Mouse (Mus musculus): Measurements from ENCODE around the gene Pgf. TPM values are rescaled to one million over a fixed set of nuclear protein-coding genes. Genes with fewer than 3 reads are reported as not detected.

Pgf gene
- polyA plus RNA-seq, 1 experiment from 2014 or later, result 0.36 TPM

DNA sequence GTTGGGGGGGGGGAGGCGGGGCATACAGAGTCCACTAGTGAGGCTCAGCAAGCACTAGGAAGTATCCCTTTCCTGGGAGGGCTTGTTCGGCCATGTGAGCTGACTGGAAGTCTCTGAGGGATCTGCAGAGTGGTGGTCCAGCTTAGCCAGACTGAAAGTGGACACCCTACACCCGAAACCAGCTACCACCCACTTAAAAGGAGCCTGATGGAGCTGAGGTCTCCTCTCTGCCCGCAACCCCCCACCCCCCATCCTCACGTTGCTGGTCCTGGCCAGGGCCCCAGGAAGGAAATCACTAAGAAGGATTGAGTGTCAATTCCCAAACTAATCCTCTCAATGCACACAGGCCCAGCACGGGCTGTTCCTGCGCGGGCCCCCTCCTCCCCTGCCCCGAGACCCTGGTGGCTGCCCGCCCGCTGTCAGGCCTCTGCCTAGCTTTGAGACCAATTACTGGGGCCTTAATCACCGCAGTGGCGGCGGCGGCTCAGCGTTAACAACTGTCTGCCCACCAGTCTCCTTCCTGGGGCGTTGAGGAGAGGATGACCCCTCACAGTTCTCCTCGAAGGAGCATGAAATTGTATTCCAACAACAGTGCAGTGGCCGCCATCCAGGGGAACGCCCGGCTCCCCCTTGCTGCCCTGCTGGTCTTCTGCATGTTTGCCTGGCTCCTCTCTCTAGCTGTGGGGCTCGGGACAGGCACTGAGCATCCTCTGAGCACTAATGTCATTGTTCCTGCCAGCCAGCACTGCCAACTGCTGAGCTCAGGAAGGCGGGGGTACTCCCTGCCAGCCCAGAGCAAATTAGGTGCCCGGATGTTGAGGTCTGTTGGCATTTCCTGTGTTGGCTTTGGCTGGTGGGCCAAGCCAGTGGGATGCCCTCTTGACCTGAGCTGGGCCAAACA lies 23.6 kb upstream of the Pgf start:
- H3K4me2 ChIP-seq (ENCODE audit: low read depth, low read length), result no peak overlapping the region
- H3K9ac ChIP-seq (replicated peaks), result no peak overlapping the region
- H3K4me3 ChIP-seq (ENCODE audit: low read depth, low read length), result no peak overlapping the region
- H3K36me3 ChIP-seq (replicated peaks; ENCODE audit: insufficient read depth, low read length), result no peaks in the 10 kb centered on the region
- no peak for DNase-seq
- no peak for ATAC-seq
- 50% methylated on average over 24 of the region's 24 CpGs for WGBS (ENCODE audit: insufficient replicate concordance)
- TF ChIP-seq EP300 (IDR thresholded peaks at IDR 0.05; ENCODE audit: low read depth) (no peak), CTCF (IDR thresholded peaks at IDR 0.05; ENCODE audit: low read depth) (no peak)
- no peak overlapping the region for H3K27ac ChIP-seq (ENCODE audit: low read depth)
- no peaks in the 10 kb centered on the region for H3K9me3 ChIP-seq (ENCODE audit: low read length)
- no peaks in the 10 kb centered on the region for H3K4me1 ChIP-seq (ENCODE audit: insufficient read depth)
- H3K27me3 ChIP-seq (ENCODE audit: insufficient read depth, low read length), result no peaks in the 10 kb centered on the region

DNA sequence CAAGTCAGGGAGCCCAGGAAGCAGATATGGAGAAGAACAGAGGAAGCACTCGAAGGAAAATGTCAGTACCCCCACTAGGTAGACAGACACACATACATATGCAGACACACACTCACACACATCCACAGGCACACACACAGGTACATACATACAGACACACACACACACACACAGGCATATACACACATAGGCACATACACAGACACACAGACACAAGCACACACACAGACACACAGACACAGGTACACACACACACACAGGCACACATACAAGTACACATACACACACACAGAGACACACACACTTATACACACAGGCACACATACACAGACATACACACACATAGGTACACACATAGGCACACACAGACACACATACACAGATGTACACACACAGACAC lies 22.4 kb upstream of the Pgf start:
- H3K9me3 ChIP-seq (ENCODE audit: low read length), result no peaks in the 10 kb centered on the region
- H3K4me1 ChIP-seq (ENCODE audit: insufficient read depth), result no peaks in the 10 kb centered on the region
- H3K27ac ChIP-seq (ENCODE audit: low read depth), result no peak overlapping the region
- no peaks in the 10 kb centered on the region for H3K36me3 ChIP-seq (replicated peaks; ENCODE audit: insufficient read depth, low read length)
- no peak for ATAC-seq
- 70% methylated on average over 1 of the region's 1 CpGs for WGBS (ENCODE audit: insufficient replicate concordance)
- DNase-seq, result no peak
- TF ChIP-seq CTCF (IDR thresholded peaks at IDR 0.05; ENCODE audit: low read depth) (no peak), EP300 (IDR thresholded peaks at IDR 0.05; ENCODE audit: low read depth) (no peak)
- H3K9ac ChIP-seq (replicated peaks), result no peak overlapping the region
- no peaks in the 10 kb centered on the region for H3K27me3 ChIP-seq (ENCODE audit: insufficient read depth, low read length)
- no peak overlapping the region for H3K4me2 ChIP-seq (ENCODE audit: low read depth, low read length)
- H3K4me3 ChIP-seq (ENCODE audit: low read depth, low read length), result no peak overlapping the region

GRCm38 (mm10) chr12:85197936-85198335 lies 20.3 kb upstream of the Pgf start:
- Histone ChIP-seq H3K9ac (replicated peaks) (no peak overlapping the region), H3K4me2 (ENCODE audit: low read depth, low read length) (no peak overlapping the region), H3K36me3 (replicated peaks; ENCODE audit: insufficient read depth, low read length) (no peaks in the 10 kb centered on the region), H3K27me3 (ENCODE audit: insufficient read depth, low read length) (no peaks in the 10 kb centered on the region), H3K4me3 (ENCODE audit: low read depth, low read length) (no peak overlapping the region), H3K4me1 (ENCODE audit: insufficient read depth) (no peaks in the 10 kb centered on the region), H3K27ac (ENCODE audit: low read depth) (no peak overlapping the region), H3K9me3 (ENCODE audit: low read length) (no peaks in the 10 kb centered on the region)
- 71% methylated on average over 8 of the region's 8 CpGs for WGBS (ENCODE audit: insufficient replicate concordance)
- no peak for ATAC-seq
- no peak for TF ChIP-seq CTCF (IDR thresholded peaks at IDR 0.05; ENCODE audit: low read depth)
- no peak for TF ChIP-seq EP300 (IDR thresholded peaks at IDR 0.05; ENCODE audit: low read depth)
- DNase-seq, result no peak

GRCm38 (mm10) chr12:85197371-85197770 lies 19.8 kb upstream of the Pgf start:
- Histone ChIP-seq H3K36me3 (replicated peaks; ENCODE audit: insufficient read depth, low read length) (no peaks in the 10 kb centered on the region), H3K27me3 (ENCODE audit: insufficient read depth, low read length) (no peaks in the 10 kb centered on the region), H3K9me3 (ENCODE audit: low read length) (no peaks in the 10 kb centered on the region), H3K4me1 (ENCODE audit: insufficient read depth) (peaks cover 1% of the 10 kb centered on the region), H3K4me3 (ENCODE audit: low read depth, low read length) (no peak overlapping the region), H3K4me2 (ENCODE audit: low read depth, low read length) (no peak overlapping the region), H3K27ac (ENCODE audit: low read depth) (no peak overlapping the region), H3K9ac (replicated peaks) (no peak overlapping the region)
- TF ChIP-seq CTCF (IDR thresholded peaks at IDR 0.05; ENCODE audit: low read depth), result no peak
- no peak for TF ChIP-seq EP300 (IDR thresholded peaks at IDR 0.05; ENCODE audit: low read depth)
- WGBS (ENCODE audit: insufficient replicate concordance), result 76% methylated on average over 7 of the region's 7 CpGs
- DNase-seq (no peak), ATAC-seq (no peak)

DNA sequence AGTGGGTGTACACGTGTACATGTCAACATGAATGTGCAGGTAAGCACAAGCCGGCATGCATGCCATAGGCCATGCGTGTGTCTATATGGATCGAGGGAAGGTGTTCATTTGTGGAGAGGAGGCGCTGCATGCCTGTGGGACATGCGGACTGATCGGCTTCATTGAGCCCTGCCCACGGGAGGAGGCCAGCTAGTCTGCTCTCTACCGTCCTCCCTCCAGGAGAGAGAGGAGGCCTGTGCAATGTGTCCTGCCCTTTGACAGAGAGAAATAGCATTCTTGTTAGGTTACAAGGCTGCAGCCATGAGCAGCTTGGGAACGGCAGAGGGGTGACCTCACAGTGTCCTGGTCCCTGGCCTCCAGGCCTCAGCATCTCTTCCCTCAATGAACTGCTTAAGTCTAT lies 18.6 kb upstream of the Pgf start:
- Histone ChIP-seq H3K27ac (ENCODE audit: low read depth) (no peak overlapping the region), H3K4me1 (ENCODE audit: insufficient read depth) (peaks cover 4% of the 10 kb centered on the region), H3K9me3 (ENCODE audit: low read length) (no peaks in the 10 kb centered on the region), H3K4me2 (ENCODE audit: low read depth, low read length) (no peak overlapping the region), H3K36me3 (replicated peaks; ENCODE audit: insufficient read depth, low read length) (no peaks in the 10 kb centered on the region), H3K27me3 (ENCODE audit: insufficient read depth, low read length) (no peaks in the 10 kb centered on the region), H3K4me3 (ENCODE audit: low read depth, low read length) (no peak overlapping the region), H3K9ac (replicated peaks) (no peak overlapping the region)
- no peak for TF ChIP-seq EP300 (IDR thresholded peaks at IDR 0.05; ENCODE audit: low read depth)
- no peak for TF ChIP-seq CTCF (IDR thresholded peaks at IDR 0.05; ENCODE audit: low read depth)
- DNase-seq, result no peak
- ATAC-seq, result no peak
- 87% methylated on average over 10 of the region's 10 CpGs for WGBS (ENCODE audit: insufficient replicate concordance)

GRCm38 (mm10) chr12:85195086-85195485 lies 17.5 kb upstream of the Pgf start:
- no peak for ATAC-seq

More at GRCm38 (mm10) chr12:85195086-85195485, 17.5 kb upstream of the Pgf start:
- Histone ChIP-seq H3K9me3 (ENCODE audit: low read length) (no peaks in the 10 kb centered on the region), H3K4me3 (ENCODE audit: low read depth, low read length) (no peak overlapping the region), H3K27me3 (ENCODE audit: insufficient read depth, low read length) (no peaks in the 10 kb centered on the region), H3K27ac (ENCODE audit: low read depth) (no peak overlapping the region), H3K4me2 (ENCODE audit: low read depth, low read length) (no peak overlapping the region), H3K4me1 (ENCODE audit: insufficient read depth) (peaks cover 4% of the 10 kb centered on the region), H3K36me3 (replicated peaks; ENCODE audit: insufficient read depth, low read length) (no peaks in the 10 kb centered on the region), H3K9ac (replicated peaks) (no peak overlapping the region)
- TF ChIP-seq CTCF (IDR thresholded peaks at IDR 0.05; ENCODE audit: low read depth) (no peak), EP300 (IDR thresholded peaks at IDR 0.05; ENCODE audit: low read depth) (no peak)
- 57% methylated on average over 5 of the region's 5 CpGs for WGBS (ENCODE audit: insufficient replicate concordance)
- DNase-seq, result no peak

Data from liver, postnatal 0 days (tissue).